Mouse (Mus musculus) MEL (cell line): ENCODE results near the gene Ccl7. TPM values are rescaled to one million over a fixed set of nuclear protein-coding genes. Genes with fewer than 3 reads are reported as not detected.

Experiments
- DNase-seq: peaks from one replicate; pipeline ENCODE4 v3.0.0; 2011; ENCODE audit warnings: low read depth, low spot score
- H3K27ac ChIP-seq: 2 replicates; pipeline ENCODE4 v1.5.1; 2012; ENCODE audit warnings: low read depth, mild to moderate bottlenecking, control low read depth, low read length, moderate library complexity; ENCODE audit not compliant: control insufficient read depth
- H3K27me3 ChIP-seq, 2 experiments: fragments of 150-350 bp in 1 of 2; sonication (generic) in 1 of 2; 2 replicates each; pipeline ENCODE4 v1.6.1; 2012; ENCODE audit warnings: low read length in 2 of 2, mild to moderate bottlenecking in 2 of 2, improper control_type of control experiment in 1 of 2, moderate library complexity in 1 of 2; ENCODE audit not compliant: insufficient read depth in 2 of 2, control insufficient read depth in 1 of 2
- H3K36me3 ChIP-seq, 2 experiments: 2 replicates each; pipeline ENCODE4 v1.6.1; 2012 to 2014; ENCODE audit warnings: low read length in 2 of 2, improper control_type of control experiment in 1 of 2, inconsistent platforms in 1 of 2, mild to moderate bottlenecking in 1 of 2; ENCODE audit not compliant: insufficient read depth in 2 of 2, control insufficient read depth in 1 of 2
- H3K4me1 ChIP-seq, 2 experiments: fragments of 150-350 bp in 1 of 2; sonication (generic) in 1 of 2; 2 replicates each; pipeline ENCODE4 v1.6.1; 2012; ENCODE audit warnings: low read length in 2 of 2, improper control_type of control experiment in 1 of 2, mild to moderate bottlenecking in 1 of 2; ENCODE audit not compliant: insufficient read depth in 2 of 2, control insufficient read depth in 1 of 2
- H3K4me3 ChIP-seq, 2 experiments: fragments of 150-350 bp in 1 of 2; sonication (generic) in 1 of 2; 2 replicates each; pipeline ENCODE4 v1.5.1; 2012; ENCODE audit warnings: low read depth in 2 of 2, low read length in 2 of 2, mild to moderate bottlenecking in 2 of 2, moderate library complexity in 2 of 2, control low read depth in 1 of 2, improper control_type of control experiment in 1 of 2; ENCODE audit not compliant: control insufficient read depth in 1 of 2, insufficient read depth in 1 of 2
- H3K79me2 ChIP-seq: 2 replicates; pipeline ENCODE4 v1.6.1; 2012; ENCODE audit warnings: mild to moderate bottlenecking, low read length, moderate library complexity; ENCODE audit not compliant: control insufficient read depth, poor library complexity, insufficient read depth
- H3K9ac ChIP-seq: 2 replicates; pipeline ENCODE4 v1.6.1; 2012; ENCODE audit warnings: low read depth, mild to moderate bottlenecking, control low read depth, low read length, moderate library complexity; ENCODE audit not compliant: control insufficient read depth, poor library complexity, severe bottlenecking
- H3K9me3 ChIP-seq: fragments of 150-350 bp; sonication (generic); replicated peaks from 2 replicates; pipeline ENCODE4 v1.6.1; 2012; ENCODE audit warnings: mild to moderate bottlenecking, low read length, improper control_type of control experiment, moderate library complexity; ENCODE audit not compliant: insufficient read depth
- BHLHE40 ChIP-seq: IDR thresholded peaks from 2 replicates; pipeline ENCODE4 v1.6.1; 2012; ENCODE audit warnings: low read depth, mild to moderate bottlenecking, inconsistent platforms, low read length, improper control_type of control experiment, borderline replicate concordance
- CHD1 ChIP-seq: IDR thresholded peaks from 2 replicates; pipeline ENCODE4 v1.6.1; 2012; ENCODE audit warnings: low read depth, mild to moderate bottlenecking, inconsistent platforms, low read length, improper control_type of control experiment
- CHD2 ChIP-seq: IDR thresholded peaks from 2 replicates; pipeline ENCODE4 v1.6.1; 2011; ENCODE audit warnings: low read length, improper control_type of control experiment
- ELF1 ChIP-seq: IDR thresholded peaks from 2 replicates; pipeline ENCODE4 v1.6.1; 2014; ENCODE audit warnings: low read depth, mild to moderate bottlenecking, inconsistent platforms, low read length, improper control_type of control experiment, moderate library complexity
- EP300 ChIP-seq, 2 experiments: IDR thresholded peaks; 2 replicates each; pipeline ENCODE4 v1.6.1; 2011; ENCODE audit warnings: improper control_type of control experiment in 2 of 2, low read length in 2 of 2, low read depth in 1 of 2, mild to moderate bottlenecking in 1 of 2
- ETS1 ChIP-seq: IDR thresholded peaks from 2 replicates; pipeline ENCODE4 v1.6.1; 2012; ENCODE audit warnings: low read depth, mild to moderate bottlenecking, inconsistent platforms, low read length, improper control_type of control experiment, moderate library complexity
- GATA1 ChIP-seq: IDR thresholded peaks from 2 replicates; pipeline ENCODE4 v1.6.1; 2011; ENCODE audit warnings: low read depth, low read length, improper control_type of control experiment
- HCFC1 ChIP-seq: IDR thresholded peaks from 2 replicates; pipeline ENCODE4 v1.6.1; 2012; ENCODE audit warnings: low read depth, mild to moderate bottlenecking, inconsistent platforms, low read length, improper control_type of control experiment, moderate library complexity
- MAFK ChIP-seq: IDR thresholded peaks from 2 replicates; pipeline ENCODE4 v1.6.1; 2011; ENCODE audit warnings: low read depth, mild to moderate bottlenecking, low read length, improper control_type of control experiment, borderline replicate concordance
- MAX ChIP-seq: IDR thresholded peaks from 2 replicates; pipeline ENCODE4 v1.6.1; 2011; ENCODE audit warnings: low read length, improper control_type of control experiment
- MAZ ChIP-seq: IDR thresholded peaks from 2 replicates; pipeline ENCODE4 v1.6.1; 2012; ENCODE audit warnings: low read depth, mild to moderate bottlenecking, inconsistent platforms, low read length, improper control_type of control experiment
- MEF2A ChIP-seq: IDR thresholded peaks from 2 replicates; pipeline ENCODE4 v1.6.1; 2014; ENCODE audit warnings: low read depth, mild to moderate bottlenecking, inconsistent platforms, low read length, improper control_type of control experiment; ENCODE audit not compliant: poor library complexity, insufficient replicate concordance, severe bottlenecking; ENCODE audit errors: extremely low read depth
- MYC ChIP-seq: IDR thresholded peaks from 2 replicates; pipeline ENCODE4 v1.6.1; 2011; ENCODE audit warnings: low read depth, mild to moderate bottlenecking, low read length, improper control_type of control experiment, moderate library complexity
- NRF1 ChIP-seq: IDR thresholded peaks from 2 replicates; pipeline ENCODE4 v1.6.1; 2014; ENCODE audit warnings: low read depth, mild to moderate bottlenecking, inconsistent platforms, low read length, improper control_type of control experiment, moderate library complexity; ENCODE audit not compliant: poor library complexity, insufficient read depth, severe bottlenecking
- POLR2A ChIP-seq, 2 experiments: IDR thresholded peaks; 2 replicates each; pipeline ENCODE4 v1.6.1; 2011 to 2012; ENCODE audit warnings: low read length in 2 of 2, mild to moderate bottlenecking in 2 of 2, control low read depth in 1 of 2, improper control_type of control experiment in 1 of 2, low read depth in 1 of 2, moderate library complexity in 1 of 2; ENCODE audit not compliant: control insufficient read depth in 1 of 2, insufficient read depth in 1 of 2, poor library complexity in 1 of 2
- POLR2AphosphoS2 ChIP-seq: IDR thresholded peaks from 2 replicates; pipeline ENCODE4 v1.6.1; 2011; ENCODE audit warnings: low read length, improper control_type of control experiment
- RAD21 ChIP-seq: IDR thresholded peaks from 2 replicates; pipeline ENCODE4 v1.6.1; 2011; ENCODE audit warnings: mild to moderate bottlenecking, low read depth, low read length, improper control_type of control experiment
- RCOR1 ChIP-seq: IDR thresholded peaks from 2 replicates; pipeline ENCODE4 v1.6.1; 2012; ENCODE audit warnings: low read depth, mild to moderate bottlenecking, inconsistent platforms, low read length, improper control_type of control experiment
- SIN3A ChIP-seq: IDR thresholded peaks from 2 replicates; pipeline ENCODE4 v1.6.1; 2012; ENCODE audit warnings: low read length, improper control_type of control experiment, inconsistent platforms
- SMC3 ChIP-seq: IDR thresholded peaks from 2 replicates; pipeline ENCODE4 v1.6.1; 2011; ENCODE audit warnings: low read depth, low read length, improper control_type of control experiment
- TAL1 ChIP-seq: IDR thresholded peaks from 2 replicates; pipeline ENCODE4 v1.6.1; 2012; ENCODE audit warnings: mild to moderate bottlenecking, inconsistent platforms, low read length, moderate library complexity, mixed read lengths
- TBP ChIP-seq: IDR thresholded peaks from 2 replicates; pipeline ENCODE4 v1.8.0; 2011; ENCODE audit warnings: low read depth, low read length, improper control_type of control experiment
- TCF12 ChIP-seq: IDR thresholded peaks from 2 replicates; pipeline ENCODE4 v1.6.1; 2014; ENCODE audit warnings: low read depth, mild to moderate bottlenecking, inconsistent platforms, low read length, improper control_type of control experiment, moderate library complexity
- USF1 ChIP-seq: IDR thresholded peaks from 2 replicates; pipeline ENCODE4 v1.6.1; 2014; ENCODE audit warnings: low read depth, mild to moderate bottlenecking, inconsistent platforms, low read length, improper control_type of control experiment, moderate library complexity
- ZC3H11A ChIP-seq: IDR thresholded peaks from 2 replicates; pipeline ENCODE4 v1.6.1; 2012; ENCODE audit warnings: low read depth, mild to moderate bottlenecking, inconsistent platforms, low read length, improper control_type of control experiment
- ZNF384 ChIP-seq: IDR thresholded peaks from 2 replicates; pipeline ENCODE4 v1.6.1; 2012; ENCODE audit warnings: low read depth, mild to moderate bottlenecking, inconsistent platforms, low read length, improper control_type of control experiment
- polyA plus RNA-seq, 2 experiments: library from polyadenylated mRNA; stranded (reverse) in 1 of 2; unstranded in 1 of 2; fragments of >175 nt in 1 of 2; fragments of >200 nt in 1 of 2; gene quantifications; 2 replicates each; pipeline versions ENCODE4 v1.2.1 to v1.2.4; 2012; ENCODE audit warnings: low replicate concordance in 2 of 2, low read depth in 1 of 2; ENCODE audit not compliant: insufficient read length in 2 of 2, insufficient read depth in 1 of 2, missing spikeins in 1 of 2
- total RNA-seq: library from RNA; depleted of rRNA; stranded (reverse); fragments of 300-350 nt; gene quantifications from 2 replicates; pipeline ENCODE4 v1.2.3, GENCODE M21; 2012

Gene Ccl7
- total and polyA plus RNA-seq, 3 experiments: not detected

GRCm38 (mm10) chr11:82004810-82005209 is 40.7 kb upstream of the Ccl7 start:
- no peaks in the 10 kb centered on the region for H3K36me3 ChIP-seq
- DNase-seq: no peak
- no peak overlapping the region for H3K27ac ChIP-seq

GRCm38 (mm10) chr11:82006796-82007423 is 38.6 kb upstream of the Ccl7 start:
- no peak overlapping the region for H3K4me3 ChIP-seq
- no peak for TF ChIP-seq HCFC1
- TF ChIP-seq CHD2: no peak
- TF ChIP-seq ETS1: no peak
- no peak for TF ChIP-seq ELF1
- TF ChIP-seq RAD21: no peak
- no peak for TF ChIP-seq SMC3
- TF ChIP-seq USF1: no peak
- no peak for TF ChIP-seq MAZ
- TF ChIP-seq TAL1: no peak
- TF ChIP-seq POLR2AphosphoS2: no peak
- no peak for TF ChIP-seq MYC
- H3K27ac ChIP-seq: no peak overlapping the region
- no peaks in the 10 kb centered on the region for H3K36me3 ChIP-seq
- no peak for DNase-seq
- no peaks in the 10 kb centered on the region for H3K79me2 ChIP-seq
- H3K4me1 ChIP-seq: no peaks in the 10 kb centered on the region
- H3K27me3 ChIP-seq: no peaks in the 10 kb centered on the region
- no peak overlapping the region for H3K9ac ChIP-seq
- no peaks in the 10 kb centered on the region for H3K9me3 ChIP-seq

More at GRCm38 (mm10) chr11:82004810-82005209, 40.7 kb upstream of the Ccl7 start:
- no peak overlapping the region for H3K4me3 ChIP-seq
- H3K27me3 ChIP-seq: no peaks in the 10 kb centered on the region
- no peaks in the 10 kb centered on the region for H3K4me1 ChIP-seq
- H3K9me3 ChIP-seq: no peaks in the 10 kb centered on the region
- no peaks in the 10 kb centered on the region for H3K79me2 ChIP-seq
- TF ChIP-seq TBP (no peak), ZNF384 (no peak), USF1 (no peak), MAX (no peak)
- TF ChIP-seq, all 39 proteins: peak for 0
- H3K9ac ChIP-seq: no peak overlapping the region

GRCm38 (mm10) chr11:82010115-82010514 is 35.4 kb upstream of the Ccl7 start:
- no peak overlapping the region for H3K9ac ChIP-seq
- no peaks in the 10 kb centered on the region for H3K79me2 ChIP-seq
- H3K9me3 ChIP-seq: no peaks in the 10 kb centered on the region
- DNase-seq: no peak
- H3K4me1 ChIP-seq: no peaks in the 10 kb centered on the region
- no peak overlapping the region for H3K4me3 ChIP-seq
- no peaks in the 10 kb centered on the region for H3K36me3 ChIP-seq
- H3K27me3 ChIP-seq: no peaks in the 10 kb centered on the region
- H3K27ac ChIP-seq: no peak overlapping the region
- TF ChIP-seq RCOR1: no peak
- no peak for TF ChIP-seq BHLHE40
- TF ChIP-seq MAZ: no peak
- TF ChIP-seq MYC: no peak
- TF ChIP-seq MEF2A: no peak
- no peak for TF ChIP-seq TAL1
- no peak for TF ChIP-seq ZC3H11A
- TF ChIP-seq GATA1: no peak
- no peak for TF ChIP-seq ELF1
- no peak for TF ChIP-seq TCF12
- no peak for TF ChIP-seq MAFK
- no peak for TF ChIP-seq ETS1
- no peak for TF ChIP-seq CHD1
- TF ChIP-seq SIN3A: no peak
- TF ChIP-seq NRF1: no peak
- no peak for TF ChIP-seq POLR2A (IDR thresholded peaks at IDR 0.05; ENCODE audit: control insufficient read depth in 1 of 2, insufficient read depth in 1 of 2, low read depth in 1 of 2, low read length in 2 of 2, poor library complexity in 1 of 2)
- no peak for TF ChIP-seq HCFC1
- no peak for TF ChIP-seq EP300 (IDR thresholded peaks at IDR 0.05; ENCODE audit: low read depth in 1 of 2, low read length in 2 of 2)
